Mouse (Mus musculus): ENCODE measurements at regions not wholly inside any gene's neighbourhood (a gene's known extent, or its start where the extent isn't known, plus 50 kb on each side); places are given as distances from the start of the nearest gene placed in this dataset.
A peak's percentile ranks its signal among the peaks of the same experiment; 100 is the strongest.

GRCm38 (mm10) chr15:65585566-65585965, 570.9 kb upstream of the Gm21961 start:
- Histone ChIP-seq H3K27me3 (ENCODE audit: control insufficient read depth, insufficient read depth, low read length) (no peaks in the 10 kb centered on the region), H3K79me2 (replicated peaks; ENCODE audit: control insufficient read depth, insufficient read depth, low read length) (no peaks in the 10 kb centered on the region), H3K4me1 (ENCODE audit: control insufficient read depth, insufficient read depth, low read length) (no peaks in the 10 kb centered on the region), H3K27ac (no peak overlapping the region), H3K9ac (ENCODE audit: low read depth, low read length) (no peak overlapping the region), H3K4me3 (no peak overlapping the region), H3K36me3 (ENCODE audit: control insufficient read depth, insufficient read depth, low read length) (no peaks in the 10 kb centered on the region)
- WGBS = 56% methylated on average over 2 of the region's 2 CpGs
- peak in 1 of 2 experiments; percentile 3 for DNase-seq
- intact Hi-C loops (cut with DNase I) = no loop called here
- TF ChIP-seq CTCF (IDR thresholded peaks at IDR 0.05) (no peak), EP300 (IDR thresholded peaks at IDR 0.05; ENCODE audit: insufficient read depth, low read depth, low read length) (no peak), POLR2A (IDR thresholded peaks at IDR 0.05; ENCODE audit: insufficient read depth, low read depth, low read length) (no peak)

- Histone ChIP-seq H3K4me1 (ENCODE audit: control insufficient read depth, insufficient read depth, low read length) (no peaks in the 10 kb centered on the region), H3K79me2 (replicated peaks; ENCODE audit: control insufficient read depth, insufficient read depth, low read length) (no peaks in the 10 kb centered on the region), H3K36me3 (ENCODE audit: control insufficient read depth, insufficient read depth, low read length) (no peaks in the 10 kb centered on the region), H3K9ac (ENCODE audit: low read depth, low read length) (no peak overlapping the region), H3K27me3 (ENCODE audit: control insufficient read depth, insufficient read depth, low read length) (no peaks in the 10 kb centered on the region), H3K27ac (no peak overlapping the region), H3K4me3 (no peak overlapping the region)
- intact Hi-C loops (cut with DNase I) = no loop called here
- TF ChIP-seq EP300 (IDR thresholded peaks at IDR 0.05; ENCODE audit: insufficient read depth, low read depth, low read length) (no peak), POLR2A (IDR thresholded peaks at IDR 0.05; ENCODE audit: insufficient read depth, low read depth, low read length) (no peak), CTCF (IDR thresholded peaks at IDR 0.05) (no peak)
- WGBS = 72% methylated on average over 1 of the region's 1 CpGs
- DNase-seq = no peak
Observed at GRCm38 (mm10) chr15:65579353-65579752, 564.6 kb upstream of the Gm21961 start.

- H3K4me1 ChIP-seq (ENCODE audit: control insufficient read depth, insufficient read depth, low read length) = no peaks in the 10 kb centered on the region
- no peaks in the 10 kb centered on the region for H3K27me3 ChIP-seq (ENCODE audit: control insufficient read depth, insufficient read depth, low read length)
- H3K4me3 ChIP-seq = no peak overlapping the region
- H3K9ac ChIP-seq (ENCODE audit: low read depth, low read length) = no peak overlapping the region
- intact Hi-C loops (cut with DNase I) = no loop called here
- no peaks in the 10 kb centered on the region for H3K79me2 ChIP-seq (replicated peaks; ENCODE audit: control insufficient read depth, insufficient read depth, low read length)
- 71% methylated on average over 2 of the region's 2 CpGs for WGBS
- DNase-seq = no peak
- H3K36me3 ChIP-seq (ENCODE audit: control insufficient read depth, insufficient read depth, low read length) = no peaks in the 10 kb centered on the region
- TF ChIP-seq CTCF (IDR thresholded peaks at IDR 0.05) = no peak
- TF ChIP-seq POLR2A (IDR thresholded peaks at IDR 0.05; ENCODE audit: insufficient read depth, low read depth, low read length) = no peak
- no peak for TF ChIP-seq EP300 (IDR thresholded peaks at IDR 0.05; ENCODE audit: insufficient read depth, low read depth, low read length)
- no peak overlapping the region for H3K27ac ChIP-seq
Observed at GRCm38 (mm10) chr15:65567931-65568330, 553.2 kb upstream of the Gm21961 start.

GRCm38 (mm10) chr15:65557846-65558835, 543.4 kb upstream of the Gm21961 start:
- intact Hi-C loops (cut with DNase I) = no loop called here
- no peak for TF ChIP-seq POLR2A (IDR thresholded peaks at IDR 0.05; ENCODE audit: insufficient read depth, low read depth, low read length)
- TF ChIP-seq CTCF (IDR thresholded peaks at IDR 0.05) = no peak
- TF ChIP-seq EP300 (IDR thresholded peaks at IDR 0.05; ENCODE audit: insufficient read depth, low read depth, low read length) = no peak
- H3K79me2 ChIP-seq (replicated peaks; ENCODE audit: control insufficient read depth, insufficient read depth, low read length) = no peaks in the 10 kb centered on the region
- H3K27me3 ChIP-seq (ENCODE audit: control insufficient read depth, insufficient read depth, low read length) = no peaks in the 10 kb centered on the region
- no peak overlapping the region for H3K27ac ChIP-seq
- 74% methylated on average over 8 of the region's 8 CpGs for WGBS
- no peak overlapping the region for H3K4me3 ChIP-seq
- no peak for DNase-seq
- H3K4me1 ChIP-seq (ENCODE audit: control insufficient read depth, insufficient read depth, low read length) = no peaks in the 10 kb centered on the region
- H3K9ac ChIP-seq (ENCODE audit: low read depth, low read length) = no peak overlapping the region
- no peaks in the 10 kb centered on the region for H3K36me3 ChIP-seq (ENCODE audit: control insufficient read depth, insufficient read depth, low read length)

- intact Hi-C loops (cut with DNase I) = no loop called here
- H3K9ac ChIP-seq (ENCODE audit: low read depth, low read length) = no peak overlapping the region
- no peak overlapping the region for H3K4me3 ChIP-seq
- no peaks in the 10 kb centered on the region for H3K27me3 ChIP-seq (ENCODE audit: control insufficient read depth, insufficient read depth, low read length)
- TF ChIP-seq POLR2A (IDR thresholded peaks at IDR 0.05; ENCODE audit: insufficient read depth, low read depth, low read length) = no peak
- no peak for TF ChIP-seq CTCF (IDR thresholded peaks at IDR 0.05)
- no peak for TF ChIP-seq EP300 (IDR thresholded peaks at IDR 0.05; ENCODE audit: insufficient read depth, low read depth, low read length)
- H3K79me2 ChIP-seq (replicated peaks; ENCODE audit: control insufficient read depth, insufficient read depth, low read length) = no peaks in the 10 kb centered on the region
- 67% methylated on average over 2 of the region's 2 CpGs for WGBS
- no peak for DNase-seq
- no peak overlapping the region for H3K27ac ChIP-seq
- no peaks in the 10 kb centered on the region for H3K4me1 ChIP-seq (ENCODE audit: control insufficient read depth, insufficient read depth, low read length)
- H3K36me3 ChIP-seq (ENCODE audit: control insufficient read depth, insufficient read depth, low read length) = no peaks in the 10 kb centered on the region
Observed at GRCm38 (mm10) chr15:65549046-65549445, 534.3 kb upstream of the Gm21961 start.

GRCm38 (mm10) chr15:65535606-65536005, 520.9 kb upstream of the Gm21961 start:
- TF ChIP-seq POLR2A (IDR thresholded peaks at IDR 0.05; ENCODE audit: insufficient read depth, low read depth, low read length) = no peak
- no peak for TF ChIP-seq EP300 (IDR thresholded peaks at IDR 0.05; ENCODE audit: insufficient read depth, low read depth, low read length)
- no peak for TF ChIP-seq CTCF (IDR thresholded peaks at IDR 0.05)
- Histone ChIP-seq H3K27me3 (ENCODE audit: control insufficient read depth, insufficient read depth, low read length) (no peaks in the 10 kb centered on the region), H3K9ac (ENCODE audit: low read depth, low read length) (no peak overlapping the region), H3K27ac (no peak overlapping the region), H3K4me3 (no peak overlapping the region), H3K79me2 (replicated peaks; ENCODE audit: control insufficient read depth, insufficient read depth, low read length) (no peaks in the 10 kb centered on the region), H3K4me1 (ENCODE audit: control insufficient read depth, insufficient read depth, low read length) (no peaks in the 10 kb centered on the region), H3K36me3 (ENCODE audit: control insufficient read depth, insufficient read depth, low read length) (no peaks in the 10 kb centered on the region)
- WGBS = 17% methylated on average over 3 of the region's 3 CpGs
- intact Hi-C loops (cut with DNase I) = no loop called here
- DNase-seq = no peak

Data from heart, adult 2 months (tissue).